Mouse (Mus musculus): ENCODE results near the gene Polr3h. TPM values are rescaled to one million over a fixed set of nuclear protein-coding genes. Genes with fewer than 3 reads are reported as not detected.

Polr3h gene
- total and polyA plus RNA-seq, 3 experiments, result 8.4 to 36.8 (median 25.0) TPM

DNA sequence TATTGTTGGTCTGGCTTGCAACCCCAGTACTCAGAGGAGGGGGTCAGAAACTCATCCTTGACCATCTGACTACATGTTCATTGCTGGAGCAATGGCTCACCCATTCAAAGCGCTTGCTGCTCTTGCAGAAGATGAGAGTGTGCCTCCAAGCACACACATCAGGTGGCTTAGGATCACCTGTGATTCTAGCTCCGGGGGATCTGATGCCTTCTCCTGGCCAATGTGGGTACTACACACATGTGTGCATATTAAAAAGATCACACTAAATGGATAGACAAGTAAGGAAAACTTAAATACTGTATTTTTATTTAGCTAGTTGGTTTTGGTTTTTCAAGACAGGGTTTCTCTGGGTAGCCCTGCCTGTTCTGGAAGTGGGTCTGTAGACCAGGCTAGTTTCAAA lies 15.0 kb upstream of the Polr3h start:
- H3K4me1 ChIP-seq (ENCODE audit: insufficient read depth, low read depth, low read length), result peaks cover 45% of the 10 kb centered on the region
- TF ChIP-seq CTCF (IDR thresholded peaks at IDR 0.05; ENCODE audit: low read depth, low read length) (peak; percentile 31; the same call in 1 of the 2 replicates), GATA2 (IDR thresholded peaks at IDR 0.05; ENCODE audit: borderline replicate concordance, low read depth, low read length) (no peak)
- H3K9me3 ChIP-seq (replicated peaks), result no peaks in the 10 kb centered on the region
- DNase-seq (ENCODE audit: low spot score) (no peak), ATAC-seq (ENCODE audit: extremely low read depth, insufficient number of reproducible peaks, low FRiP score, poor library complexity, severe bottlenecking) (no peak)
- H3K27me3 ChIP-seq (ENCODE audit: insufficient read depth, low read length), result peaks cover 38% of the 10 kb centered on the region
- no peak overlapping the region for H3K4me3 ChIP-seq (ENCODE audit: low read depth, low read length)
- no peaks in the 10 kb centered on the region for H3K36me3 ChIP-seq (replicated peaks)

DNA sequence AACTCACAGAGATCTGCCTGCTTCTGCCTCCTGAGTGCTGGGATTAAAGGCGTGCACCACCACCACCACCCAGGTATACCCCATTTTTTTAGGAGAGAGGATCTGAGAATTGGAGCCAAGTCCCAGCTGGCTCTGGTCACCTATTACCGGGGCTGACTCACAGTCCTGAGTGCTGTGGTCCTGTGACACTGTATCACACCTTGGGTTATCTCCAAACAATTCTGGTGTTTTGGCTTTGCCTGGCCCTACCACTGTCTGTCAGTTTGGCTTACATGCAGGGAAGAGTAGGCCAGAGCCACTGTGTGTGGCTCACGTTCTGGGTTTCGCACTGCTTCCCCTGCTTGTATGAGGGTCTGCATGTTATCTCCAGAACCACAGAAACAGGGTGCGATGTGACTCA lies 14.2 kb upstream of the Polr3h start:
- TF ChIP-seq TAL1 (conservative IDR thresholded peaks at IDR 0.05; ENCODE audit: low read depth, low read length), result no peak
- no peak for TF ChIP-seq GATA2 (IDR thresholded peaks at IDR 0.05; ENCODE audit: borderline replicate concordance, low read depth, low read length)
- no peak for TF ChIP-seq POLR2AphosphoS5 (IDR thresholded peaks at IDR 0.05; ENCODE audit: insufficient replicate concordance, low read depth, low read length)
- TF ChIP-seq CTCF (IDR thresholded peaks at IDR 0.05; ENCODE audit: low read depth, low read length), result no peak
- TF ChIP-seq GATA1 (IDR thresholded peaks at IDR 0.05; ENCODE audit: borderline replicate concordance, low read length), result no peak
- Histone ChIP-seq H3K36me3 (replicated peaks) (no peaks in the 10 kb centered on the region), H3K4me3 (ENCODE audit: low read depth, low read length) (no peak overlapping the region), H3K27me3 (ENCODE audit: insufficient read depth, low read length) (peaks cover 33% of the 10 kb centered on the region), H3K4me1 (ENCODE audit: insufficient read depth, low read depth, low read length) (peaks cover 47% of the 10 kb centered on the region), H3K9me3 (replicated peaks) (no peaks in the 10 kb centered on the region)
- ATAC-seq (ENCODE audit: extremely low read depth, insufficient number of reproducible peaks, low FRiP score, poor library complexity, severe bottlenecking) (no peak), DNase-seq (ENCODE audit: low spot score) (no peak)

DNA sequence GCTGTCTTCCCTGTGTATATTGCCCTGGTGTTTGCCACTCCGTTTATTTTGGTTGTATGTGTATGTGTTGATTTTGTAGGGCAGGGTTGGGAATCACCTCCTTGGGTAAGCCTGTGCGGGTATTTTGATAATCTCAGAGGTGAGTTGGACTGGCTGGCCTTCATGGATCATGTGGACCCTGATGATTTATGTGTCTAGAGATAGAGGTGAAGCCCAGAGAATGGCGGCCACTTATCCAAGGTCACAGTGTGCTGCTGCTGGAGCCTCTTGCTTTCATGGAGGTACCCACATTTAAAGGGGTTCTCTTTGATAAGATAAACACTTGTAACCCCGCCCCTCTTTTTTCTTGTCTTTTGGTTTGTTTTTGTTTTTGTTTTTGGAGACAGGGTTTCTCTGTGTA lies 13.7 kb upstream of the Polr3h start:
- TF ChIP-seq GATA1 (IDR thresholded peaks at IDR 0.05; ENCODE audit: borderline replicate concordance, low read length) (no peak), TAL1 (conservative IDR thresholded peaks at IDR 0.05; ENCODE audit: low read depth, low read length) (no peak), CTCF (IDR thresholded peaks at IDR 0.05; ENCODE audit: low read depth, low read length) (no peak), POLR2AphosphoS5 (IDR thresholded peaks at IDR 0.05; ENCODE audit: insufficient replicate concordance, low read depth, low read length) (no peak), GATA2 (IDR thresholded peaks at IDR 0.05; ENCODE audit: borderline replicate concordance, low read depth, low read length) (no peak)
- Histone ChIP-seq H3K4me1 (ENCODE audit: insufficient read depth, low read depth, low read length) (peaks cover 47% of the 10 kb centered on the region), H3K4me3 (ENCODE audit: low read depth, low read length) (no peak overlapping the region), H3K36me3 (replicated peaks) (no peaks in the 10 kb centered on the region), H3K27me3 (ENCODE audit: insufficient read depth, low read length) (peaks cover 32% of the 10 kb centered on the region), H3K9me3 (replicated peaks) (no peaks in the 10 kb centered on the region)
- DNase-seq (ENCODE audit: low spot score) (no peak), ATAC-seq (ENCODE audit: extremely low read depth, insufficient number of reproducible peaks, low FRiP score, poor library complexity, severe bottlenecking) (no peak)

DNA sequence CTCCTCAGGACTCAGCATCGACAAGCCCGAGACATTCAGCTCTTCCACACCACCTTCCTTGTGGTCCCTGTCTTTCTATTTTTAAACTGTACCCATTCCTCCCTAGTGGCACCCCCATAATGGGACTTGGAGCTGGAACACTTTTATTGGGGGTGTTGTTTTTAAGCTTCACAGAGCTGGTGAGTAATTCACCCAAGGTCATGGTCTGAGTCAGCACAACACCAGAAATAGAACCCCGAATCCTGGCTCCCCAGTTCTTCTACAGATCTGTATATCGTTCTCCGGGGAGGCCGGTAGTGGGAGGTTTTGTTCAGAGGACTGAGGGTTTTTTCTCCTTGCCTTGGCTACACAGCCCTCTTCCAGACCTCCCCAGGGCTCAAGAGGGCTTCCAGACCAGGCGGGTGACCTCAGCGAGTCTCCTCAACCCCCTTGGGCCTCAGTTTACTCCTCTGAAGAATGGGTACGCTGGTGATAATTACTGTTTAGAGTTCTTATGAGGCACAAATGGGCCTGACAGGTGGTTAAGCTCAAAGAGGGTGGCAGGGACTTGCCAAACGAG lies 13.2 kb upstream of the Polr3h start:
- Histone ChIP-seq H3K27me3 (ENCODE audit: insufficient read depth, low read length) (peaks cover 35% of the 10 kb centered on the region), H3K4me3 (ENCODE audit: low read depth, low read length) (no peak overlapping the region), H3K36me3 (replicated peaks) (no peaks in the 10 kb centered on the region), H3K4me1 (ENCODE audit: insufficient read depth, low read depth, low read length) (peaks cover 47% of the 10 kb centered on the region), H3K9me3 (replicated peaks) (no peaks in the 10 kb centered on the region)
- ATAC-seq (ENCODE audit: extremely low read depth, insufficient number of reproducible peaks, low FRiP score, poor library complexity, severe bottlenecking) (no peak), DNase-seq (ENCODE audit: low spot score) (no peak)
- TF ChIP-seq TAL1 (conservative IDR thresholded peaks at IDR 0.05; ENCODE audit: low read depth, low read length) (no peak), CTCF (IDR thresholded peaks at IDR 0.05; ENCODE audit: low read depth, low read length) (no peak), GATA1 (IDR thresholded peaks at IDR 0.05; ENCODE audit: borderline replicate concordance, low read length) (no peak), GATA2 (IDR thresholded peaks at IDR 0.05; ENCODE audit: borderline replicate concordance, low read depth, low read length) (no peak), POLR2AphosphoS5 (IDR thresholded peaks at IDR 0.05; ENCODE audit: insufficient replicate concordance, low read depth, low read length) (no peak)

DNA sequence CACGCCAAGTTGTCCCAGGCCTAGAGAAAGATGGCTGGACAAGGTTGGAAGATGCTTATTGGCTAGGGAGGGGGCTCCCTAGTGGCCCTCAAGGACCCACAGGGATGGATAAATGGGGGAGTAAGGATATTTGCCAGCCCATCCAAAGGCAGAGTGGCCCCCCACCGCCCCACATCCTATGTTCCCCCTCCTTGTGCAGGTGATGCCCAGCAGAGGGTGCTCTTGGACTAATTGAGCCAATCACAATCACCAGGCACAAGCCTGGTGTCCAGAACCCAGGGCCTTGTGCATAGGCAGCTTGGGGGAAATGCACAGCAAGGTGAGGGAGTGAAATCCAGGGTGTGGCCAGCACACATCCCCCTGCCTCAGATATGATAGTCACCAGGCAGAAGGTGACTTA lies 12.2 kb upstream of the Polr3h start:
- Histone ChIP-seq H3K36me3 (replicated peaks) (no peaks in the 10 kb centered on the region), H3K9me3 (replicated peaks) (no peaks in the 10 kb centered on the region), H3K4me3 (ENCODE audit: low read depth, low read length) (no peak overlapping the region), H3K27me3 (ENCODE audit: insufficient read depth, low read length) (peaks cover 40% of the 10 kb centered on the region), H3K4me1 (ENCODE audit: insufficient read depth, low read depth, low read length) (peaks cover 50% of the 10 kb centered on the region)
- ATAC-seq (ENCODE audit: extremely low read depth, insufficient number of reproducible peaks, low FRiP score, poor library complexity, severe bottlenecking) (no peak), DNase-seq (ENCODE audit: low spot score) (peak; percentile 45)
- TF ChIP-seq GATA1 (IDR thresholded peaks at IDR 0.05; ENCODE audit: borderline replicate concordance, low read length), result no peak
- TF ChIP-seq GATA2 (IDR thresholded peaks at IDR 0.05; ENCODE audit: borderline replicate concordance, low read depth, low read length), result no peak
- no peak for TF ChIP-seq CTCF (IDR thresholded peaks at IDR 0.05; ENCODE audit: low read depth, low read length)
- TF ChIP-seq POLR2AphosphoS5 (IDR thresholded peaks at IDR 0.05; ENCODE audit: insufficient replicate concordance, low read depth, low read length), result no peak
- no peak for TF ChIP-seq TAL1 (conservative IDR thresholded peaks at IDR 0.05; ENCODE audit: low read depth, low read length)

DNA sequence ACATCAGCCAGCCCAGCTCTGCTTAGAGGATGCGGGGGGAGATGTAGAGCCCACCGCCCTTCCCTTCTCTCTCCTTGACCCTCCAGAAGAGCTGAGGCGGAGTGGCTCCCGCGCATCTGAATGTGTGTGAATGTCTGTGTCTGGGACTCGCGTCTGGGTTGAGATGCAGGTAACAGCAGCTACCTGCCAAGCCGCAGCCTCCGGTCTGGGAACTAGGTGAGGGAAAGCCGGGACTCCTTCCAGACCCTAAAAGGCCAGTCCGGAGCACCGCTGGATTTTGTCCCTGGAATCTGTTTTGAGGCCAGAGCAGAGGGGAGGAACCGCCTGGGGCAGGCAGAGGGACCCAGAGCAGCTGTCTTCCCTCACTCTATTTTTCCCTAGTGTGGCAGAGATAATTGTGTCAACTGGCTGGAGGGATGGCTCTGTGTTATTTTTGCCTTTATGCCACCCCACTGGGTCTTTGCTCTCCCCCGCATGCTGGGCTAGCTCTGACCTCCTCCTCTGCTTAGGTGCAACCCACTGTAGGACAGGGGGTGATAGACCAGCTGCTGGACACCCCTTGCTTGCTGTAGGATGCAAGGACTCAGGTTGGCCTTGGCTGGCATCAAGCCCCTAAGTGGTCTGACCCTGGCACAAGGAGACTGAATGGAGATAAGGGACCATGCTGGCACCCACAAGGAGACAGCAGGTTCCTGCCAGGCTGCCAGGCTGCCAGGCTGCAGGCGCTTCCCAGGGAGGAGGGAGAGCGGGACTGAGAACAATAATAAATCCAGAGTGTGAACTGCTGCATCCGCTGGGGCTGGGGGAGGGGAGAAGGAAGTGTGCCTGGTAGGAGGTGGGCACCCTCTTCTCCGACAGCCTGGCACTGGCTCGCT lies 11.3 kb upstream of the Polr3h start:
- peaks cover 45% of the 10 kb centered on the region for H3K27me3 ChIP-seq (ENCODE audit: insufficient read depth, low read length)
- H3K4me1 ChIP-seq (ENCODE audit: insufficient read depth, low read depth, low read length), result peaks cover 53% of the 10 kb centered on the region
- no peaks in the 10 kb centered on the region for H3K36me3 ChIP-seq (replicated peaks)
- TF ChIP-seq GATA2 (IDR thresholded peaks at IDR 0.05; ENCODE audit: borderline replicate concordance, low read depth, low read length), result no peak
- no peak for TF ChIP-seq POLR2AphosphoS5 (IDR thresholded peaks at IDR 0.05; ENCODE audit: insufficient replicate concordance, low read depth, low read length)
- TF ChIP-seq CTCF (IDR thresholded peaks at IDR 0.05; ENCODE audit: low read depth, low read length), result no peak
- no peak for TF ChIP-seq TAL1 (conservative IDR thresholded peaks at IDR 0.05; ENCODE audit: low read depth, low read length)
- no peak for TF ChIP-seq GATA1 (IDR thresholded peaks at IDR 0.05; ENCODE audit: borderline replicate concordance, low read length)
- no peak overlapping the region for H3K4me3 ChIP-seq (ENCODE audit: low read depth, low read length)
- DNase-seq (ENCODE audit: low spot score) (no peak), ATAC-seq (ENCODE audit: extremely low read depth, insufficient number of reproducible peaks, low FRiP score, poor library complexity, severe bottlenecking) (no peak)
- H3K9me3 ChIP-seq (replicated peaks), result no peaks in the 10 kb centered on the region
